Mouse (Mus musculus) lung, embryonic 16.5 days (tissue): ENCODE measurements around the gene Dad1. TPM values are rescaled to one million over a fixed set of nuclear protein-coding genes. Genes with fewer than 3 reads are reported as not detected.

Source experiments
- ATAC-seq: fragments of 200-750 bp; cut with Nextera tagmentation; 2 replicates; pipeline ENCODE4 v1.8.0; 2017; ENCODE audit warnings: low read depth, mild to moderate bottlenecking, moderate library complexity
- H3K27ac ChIP-seq: fragments of 300-500 bp; sonication (generic); 2 replicates; pipeline ENCODE4 v1.5.1; 2014; ENCODE audit warnings: mild to moderate bottlenecking, control low read depth, low read length
- H3K27me3 ChIP-seq: fragments of 300-500 bp; sonication (generic); 2 replicates; pipeline ENCODE4 v1.6.1; 2014; ENCODE audit warnings: low read depth, low read length, mixed read lengths; ENCODE audit not compliant: control insufficient read depth, insufficient read depth
- H3K36me3 ChIP-seq: fragments of 300-500 bp; sonication (generic); 2 replicates; pipeline ENCODE4 v1.6.1; 2014; ENCODE audit warnings: low read length; ENCODE audit not compliant: control insufficient read depth, insufficient read depth
- H3K4me1 ChIP-seq: fragments of 300-500 bp; sonication (generic); replicated peaks from 2 replicates; pipeline ENCODE4 v1.6.1; 2014; ENCODE audit warnings: low read length, mixed read lengths; ENCODE audit not compliant: control insufficient read depth, insufficient read depth
- H3K4me2 ChIP-seq: fragments of 300-500 bp; sonication (generic); 2 replicates; pipeline ENCODE4 v1.6.1; 2014; ENCODE audit warnings: low read depth, low read length, control low read depth
- H3K4me3 ChIP-seq: fragments of 300-500 bp; sonication (generic); 2 replicates; pipeline ENCODE4 v1.5.1; 2014; ENCODE audit warnings: mild to moderate bottlenecking, low read length, control low read depth
- H3K9ac ChIP-seq: fragments of 300-500 bp; sonication (generic); 2 replicates; pipeline ENCODE4 v1.6.1; 2014; ENCODE audit warnings: low read length, control low read depth
- H3K9me3 ChIP-seq: fragments of 300-500 bp; sonication (generic); 2 replicates; pipeline ENCODE4 v1.6.1; 2016; ENCODE audit warnings: low read length; ENCODE audit not compliant: control insufficient read depth
- WGBS: fragments of 180-500 bp; shearing (Covaris S2); extraction: QIAGEN DNeasy Blood & Tissue Kit; methylation state at CpG from one replicate; pipeline ENCODE4 v1.1.7; 2014; 5-methylcytosine and 5-hydroxymethylcytosine counted together
- polyA plus RNA-seq: library from polyadenylated mRNA; unstranded; fragments of >200 nt; fragmentation: Nextera tagmentation; extraction: Ambion mirVana; gene quantifications from 2 replicates; pipeline ENCODE4 v1.2.1, GENCODE M21; 2015

The Dad1 gene
- polyA plus RNA-seq, 1 experiment from 2014 or later, result 430 TPM

GRCm38 (mm10) chr14:54223315-54224063 is 30.4 kb downstream of the Dad1 start:
- no peak overlapping the region for H3K4me3 ChIP-seq
- no peak overlapping the region for H3K9ac ChIP-seq
- no peaks in the 10 kb centered on the region for H3K9me3 ChIP-seq
- 55% methylated on average over 13 of the region's 13 CpGs for WGBS
- no peak overlapping the region for H3K4me2 ChIP-seq
- no peak for ATAC-seq
- H3K4me1 ChIP-seq, result peaks cover 29% of the 10 kb centered on the region
- no peaks in the 10 kb centered on the region for H3K36me3 ChIP-seq
- H3K27me3 ChIP-seq, result no peaks in the 10 kb centered on the region
- no peak overlapping the region for H3K27ac ChIP-seq

GRCm38 (mm10) chr14:54222289-54222727 is 31.6 kb downstream of the Dad1 start:
- no peaks in the 10 kb centered on the region for H3K9me3 ChIP-seq
- WGBS, result 72% methylated on average over 8 of the region's 8 CpGs
- no peaks in the 10 kb centered on the region for H3K36me3 ChIP-seq
- H3K4me1 ChIP-seq, result peaks cover 21% of the 10 kb centered on the region
- no peak overlapping the region for H3K4me2 ChIP-seq
- H3K4me3 ChIP-seq, result no peak overlapping the region
- H3K27me3 ChIP-seq, result no peaks in the 10 kb centered on the region
- ATAC-seq, result no peak
- no peak overlapping the region for H3K27ac ChIP-seq
- H3K9ac ChIP-seq, result no peak overlapping the region

- WGBS, result 90% methylated on average over 6 of the region's 6 CpGs
- no peaks in the 10 kb centered on the region for H3K9me3 ChIP-seq
- no peak overlapping the region for H3K27ac ChIP-seq
- H3K27me3 ChIP-seq, result no peaks in the 10 kb centered on the region
- peaks cover 14% of the 10 kb centered on the region for H3K4me1 ChIP-seq
- no peak overlapping the region for H3K4me2 ChIP-seq
- no peak overlapping the region for H3K4me3 ChIP-seq
- H3K9ac ChIP-seq, result no peak overlapping the region
- ATAC-seq, result no peak
- no peaks in the 10 kb centered on the region for H3K36me3 ChIP-seq
Observed at GRCm38 (mm10) chr14:54221641-54222040, 32.3 kb downstream of the Dad1 start.

DNA sequence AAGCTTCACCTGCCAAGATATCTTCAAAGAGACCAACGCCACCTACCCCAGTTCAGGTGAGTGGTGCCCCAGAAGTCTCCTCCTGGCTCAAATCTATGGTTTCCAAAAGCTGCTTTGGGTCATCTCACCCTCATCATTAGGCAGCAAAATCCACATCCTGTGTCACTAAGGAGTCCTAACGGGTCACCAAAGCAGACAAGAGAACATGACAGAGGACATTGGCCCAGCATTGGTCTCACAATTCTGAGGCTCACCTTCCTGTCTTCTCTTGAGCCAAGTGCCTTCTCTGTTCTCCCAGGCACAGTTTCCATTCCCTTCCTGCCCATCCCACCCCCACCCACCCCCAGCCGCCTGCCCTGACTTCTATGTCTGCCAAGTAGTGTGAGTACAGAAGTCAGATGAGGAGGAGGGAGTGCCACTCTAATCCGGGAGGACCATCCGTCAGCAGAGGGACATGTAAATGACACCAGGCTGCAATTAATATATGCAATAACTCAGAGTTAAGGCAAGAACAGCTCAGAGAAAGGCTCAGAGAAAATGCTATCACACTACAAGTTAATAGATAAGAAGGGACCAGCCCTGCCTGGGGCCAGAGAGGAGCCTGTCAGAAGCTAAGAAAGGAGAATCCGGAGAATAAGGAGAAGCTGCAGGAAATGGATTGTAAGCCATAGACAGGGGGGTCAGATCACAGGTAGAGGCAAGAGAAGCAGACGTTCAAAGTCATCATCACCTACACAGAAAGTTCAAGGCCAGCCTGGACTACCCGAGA is 33.0 kb downstream of the Dad1 start:
- H3K36me3 ChIP-seq, result no peaks in the 10 kb centered on the region
- H3K4me2 ChIP-seq, result no peak overlapping the region
- WGBS, result 58% methylated on average over 8 of the region's 8 CpGs
- H3K9ac ChIP-seq, result no peak overlapping the region
- no peak overlapping the region for H3K27ac ChIP-seq
- no peak overlapping the region for H3K4me3 ChIP-seq
- H3K4me1 ChIP-seq, result peaks cover 14% of the 10 kb centered on the region
- H3K27me3 ChIP-seq, result no peaks in the 10 kb centered on the region
- no peak for ATAC-seq
- no peaks in the 10 kb centered on the region for H3K9me3 ChIP-seq

DNA sequence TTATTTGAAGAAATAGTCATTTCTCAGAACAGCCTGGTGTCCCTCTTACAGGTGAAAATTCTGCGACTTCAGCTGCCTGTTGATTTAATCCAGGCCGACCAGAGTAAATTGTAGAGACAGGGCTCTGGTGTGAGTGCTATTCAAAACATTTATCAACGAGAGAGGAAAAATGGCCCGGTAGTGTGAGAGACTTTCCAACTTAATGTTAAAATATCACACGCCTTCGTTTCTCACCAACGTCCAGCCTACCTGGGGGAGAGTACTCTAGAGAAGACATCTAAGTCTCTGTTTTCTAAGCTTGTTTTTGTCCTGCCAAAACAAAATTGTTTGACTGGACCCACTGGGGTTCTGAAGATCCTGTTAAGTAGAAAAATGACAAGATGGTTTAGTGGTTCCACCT is 34.1 kb downstream of the Dad1 start:
- Histone ChIP-seq H3K27ac (no peak overlapping the region), H3K4me3 (no peak overlapping the region), H3K9ac (no peak overlapping the region), H3K9me3 (no peaks in the 10 kb centered on the region), H3K36me3 (no peaks in the 10 kb centered on the region), H3K4me1 (peaks cover 9% of the 10 kb centered on the region), H3K4me2 (no peak overlapping the region), H3K27me3 (no peaks in the 10 kb centered on the region)
- 54% methylated on average over 7 of the region's 7 CpGs for WGBS
- ATAC-seq, result no peak

DNA sequence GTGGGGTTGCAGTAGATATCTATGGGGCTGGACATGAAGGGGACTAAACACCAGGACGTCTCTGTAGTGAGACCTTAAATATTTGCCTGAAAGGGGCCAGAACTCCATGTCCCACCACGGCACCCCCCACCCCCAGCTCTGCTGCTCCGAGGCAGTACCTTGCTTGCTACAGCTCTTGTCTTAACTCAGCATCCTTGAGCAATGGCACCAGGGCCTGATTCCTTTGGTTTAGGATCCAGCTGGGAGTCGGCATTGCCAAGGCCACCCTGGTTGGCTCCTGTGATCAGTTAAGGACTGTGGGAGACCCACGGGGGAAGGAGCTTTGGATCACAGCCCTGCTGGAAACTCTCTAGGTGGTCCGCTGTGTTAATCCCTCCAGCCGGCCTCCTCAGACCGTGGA is 34.6 kb downstream of the Dad1 start:
- no peaks in the 10 kb centered on the region for H3K36me3 ChIP-seq
- H3K27me3 ChIP-seq, result no peaks in the 10 kb centered on the region
- H3K4me1 ChIP-seq, result peaks cover 7% of the 10 kb centered on the region; the same call in 1 of the 2 replicates
- WGBS, result 50% methylated on average over 8 of the region's 8 CpGs
- no peak overlapping the region for H3K4me2 ChIP-seq
- H3K9me3 ChIP-seq, result no peaks in the 10 kb centered on the region
- no peak overlapping the region for H3K27ac ChIP-seq
- H3K9ac ChIP-seq, result no peak overlapping the region
- H3K4me3 ChIP-seq, result no peak overlapping the region
- no peak for ATAC-seq

GRCm38 (mm10) chr14:54218721-54219120 is 35.2 kb downstream of the Dad1 start:
- no peaks in the 10 kb centered on the region for H3K9me3 ChIP-seq
- H3K36me3 ChIP-seq, result no peaks in the 10 kb centered on the region
- no peak overlapping the region for H3K4me2 ChIP-seq
- no peak overlapping the region for H3K9ac ChIP-seq
- no peaks in the 10 kb centered on the region for H3K27me3 ChIP-seq
- H3K4me1 ChIP-seq, result peaks cover 7% of the 10 kb centered on the region; the same call in 1 of the 2 replicates
- WGBS, result 54% methylated on average over 9 of the region's 9 CpGs
- H3K27ac ChIP-seq, result no peak overlapping the region
- no peak overlapping the region for H3K4me3 ChIP-seq
- no peak for ATAC-seq

- 22% methylated on average over 1 of the region's 1 CpGs for WGBS
- ATAC-seq, result no peak
Observed at GRCm38 (mm10) chr14:54218233-54218632, 35.7 kb downstream of the Dad1 start.

DNA sequence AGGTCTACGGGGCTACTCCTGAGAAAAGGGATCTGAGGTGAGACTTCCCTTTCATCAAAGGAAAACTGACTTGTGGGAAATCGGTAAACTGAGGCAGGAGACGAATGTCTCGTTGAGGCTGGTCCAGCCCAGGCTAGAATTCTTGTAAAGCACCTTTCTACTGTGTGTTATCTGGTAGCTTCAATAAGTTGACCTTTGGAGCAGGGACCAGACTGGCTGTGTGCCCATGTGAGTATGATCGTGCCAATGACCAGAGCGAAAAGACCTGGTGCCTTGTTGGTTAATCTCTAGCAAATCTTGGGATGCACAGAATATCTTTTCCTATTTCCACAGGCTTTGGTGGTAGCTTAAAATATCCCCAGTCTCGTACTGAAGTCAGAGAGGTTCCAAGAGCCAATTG is 37.8 kb downstream of the Dad1 start:
- ATAC-seq, result no peak
- Histone ChIP-seq H3K4me1 (peaks cover 7% of the 10 kb centered on the region; the same call in 1 of the 2 replicates), H3K36me3 (no peaks in the 10 kb centered on the region), H3K27ac (no peak overlapping the region), H3K9me3 (no peaks in the 10 kb centered on the region), H3K4me3 (no peak overlapping the region), H3K9ac (no peak overlapping the region), H3K4me2 (no peak overlapping the region), H3K27me3 (no peaks in the 10 kb centered on the region)
- 76% methylated on average over 7 of the region's 7 CpGs for WGBS

More at GRCm38 (mm10) chr14:54218233-54218632, 35.7 kb downstream of the Dad1 start:
- Histone ChIP-seq H3K9ac (no peak overlapping the region), H3K4me1 (peaks cover 7% of the 10 kb centered on the region; the same call in 1 of the 2 replicates), H3K27me3 (no peaks in the 10 kb centered on the region), H3K4me3 (no peak overlapping the region), H3K4me2 (no peak overlapping the region), H3K36me3 (no peaks in the 10 kb centered on the region), H3K9me3 (no peaks in the 10 kb centered on the region), H3K27ac (no peak overlapping the region)
